8 mouse cellular contexts compared by ENCODE assay signal in the genomic region with DNA sequence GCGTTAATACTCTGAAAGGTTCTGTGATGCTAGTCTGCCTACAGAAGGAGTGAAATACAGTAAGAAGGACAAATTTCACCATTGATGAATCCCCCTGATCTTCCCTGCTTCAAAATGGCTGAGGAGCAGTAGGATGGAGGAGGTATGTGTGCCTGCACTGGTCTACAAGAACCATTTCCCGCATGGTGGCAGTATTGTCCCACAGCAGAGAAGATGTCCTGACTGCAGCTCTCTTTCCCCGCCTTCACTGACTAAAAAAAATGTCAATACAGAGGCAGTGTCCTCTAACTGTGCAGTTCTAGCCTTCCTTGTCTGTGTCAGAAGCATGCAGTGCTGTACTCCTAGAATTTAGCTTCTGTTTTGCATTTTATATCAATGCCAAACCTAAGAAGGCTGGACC.
A peak's percentile ranks its signal among the peaks of the same experiment; 100 is the strongest.
DNase-seq lines count a peak whose midpoint lies in the region; ATAC-seq lines count a peak whose summit lies in the region.
"Not testable (repeated sequence)": the region's sequence is repeated elsewhere in the genome, so short reads cannot be mapped to it uniquely, and the experiment has no call there.

No protein-coding gene starts in this region.

- H3K9me3 ChIP-seq in forebrain, embryonic 11.5 days (ENCODE audit: control insufficient read depth, low read length); heart, embryonic 15.5 days (replicated peaks); intestine, embryonic 16.5 days (ENCODE audit: control insufficient read depth, low read length); liver, embryonic 11.5 days (ENCODE audit: control insufficient read depth, low read length); midbrain, embryonic 10.5 days (replicated peaks): not testable (repeated sequence)

- not testable (repeated sequence) for H3K9ac ChIP-seq in forebrain, embryonic 11.5 days (ENCODE audit: low read length); heart, embryonic 15.5 days; liver, embryonic 11.5 days (ENCODE audit: low read depth, low read length)
- H3K9ac ChIP-seq in intestine, embryonic 16.5 days (ENCODE audit: low read depth, low read length) = peak overlapping the region; percentile 19; the same call in 1 of the 2 replicates

- not testable (repeated sequence) for H3K4me1 ChIP-seq in forebrain, embryonic 11.5 days (replicated peaks; ENCODE audit: control insufficient read depth, insufficient read depth, low read length); heart, embryonic 15.5 days (replicated peaks); intestine, embryonic 16.5 days (ENCODE audit: control insufficient read depth, insufficient read depth, low read length); liver, embryonic 11.5 days (replicated peaks; ENCODE audit: control insufficient read depth, insufficient read depth, low read length); midbrain, embryonic 10.5 days

- peak; percentile 39 for DNase-seq in CD4-positive helper T cell, adult 2 months (ENCODE audit: low read depth, low spot score)
- peak; percentile 92 for DNase-seq in adrenal gland, postnatal 14 days
- peak; percentile 62 for DNase-seq in forebrain, embryonic 11.5 days (ENCODE audit: low spot score)
- DNase-seq in liver, embryonic 11.5 days (ENCODE audit: low spot score) = not testable (repeated sequence)
- DNase-seq in midbrain, embryonic 10.5 days (ENCODE audit: low spot score) = peak; percentile 52
- peak; percentile 80 for DNase-seq in ovary, postnatal 36 days (ENCODE audit: low spot score)

- not testable (repeated sequence) for ATAC-seq in forebrain, embryonic 11.5 days (replicated peaks; ENCODE audit: low FRiP score); liver, embryonic 11.5 days (replicated peaks; ENCODE audit: low FRiP score)
- peak; percentile 40; the same call in 1 of the 2 replicates for ATAC-seq in heart, embryonic 15.5 days (replicated peaks; ENCODE audit: insufficient number of reproducible peaks, insufficient read depth, low FRiP score, low read depth)
- peak; percentile 72 for ATAC-seq in intestine, embryonic 16.5 days

- H3K4me3 ChIP-seq in forebrain, embryonic 11.5 days (ENCODE audit: low read depth, low read length) = not testable (repeated sequence)
- H3K4me3 ChIP-seq in heart, embryonic 15.5 days = peak overlapping the region; percentile 37
- peak overlapping the region; percentile 23 for H3K4me3 ChIP-seq in intestine, embryonic 16.5 days (ENCODE audit: low read length)
- H3K4me3 ChIP-seq in liver, embryonic 11.5 days (ENCODE audit: low read depth, low read length) = 0 out of 2 replicates have a peak overlapping the region, but pooled peaks have one; percentile 5
- H3K4me3 ChIP-seq in midbrain, embryonic 10.5 days = peak overlapping the region; percentile 37

- not testable (repeated sequence) for H3K36me3 ChIP-seq in forebrain, embryonic 11.5 days (ENCODE audit: control insufficient read depth, insufficient read depth, low read length); heart, embryonic 15.5 days; intestine, embryonic 16.5 days (ENCODE audit: control insufficient read depth, insufficient read depth, low read length); liver, embryonic 11.5 days (ENCODE audit: control insufficient read depth, insufficient read depth, low read length)
- peaks cover 38% of the 10 kb centered on the region for H3K36me3 ChIP-seq in midbrain, embryonic 10.5 days

- H3K27me3 ChIP-seq in forebrain, embryonic 11.5 days (ENCODE audit: control insufficient read depth, insufficient read depth, low read length); heart, embryonic 15.5 days; intestine, embryonic 16.5 days (replicated peaks; ENCODE audit: control insufficient read depth, insufficient read depth, low read length); liver, embryonic 11.5 days (replicated peaks; ENCODE audit: control insufficient read depth, insufficient read depth, low read length); midbrain, embryonic 10.5 days (ENCODE audit: low read depth, poor library complexity, severe bottlenecking): not testable (repeated sequence)

- H3K4me2 ChIP-seq in forebrain, embryonic 11.5 days (ENCODE audit: low read depth, low read length, severe bottlenecking) = not testable (repeated sequence)
- H3K4me2 ChIP-seq in heart, embryonic 15.5 days = peak overlapping the region; percentile 50
- peak overlapping the region; percentile 22; the same call in 1 of the 2 replicates for H3K4me2 ChIP-seq in intestine, embryonic 16.5 days (ENCODE audit: low read depth, low read length)
- H3K4me2 ChIP-seq in liver, embryonic 11.5 days = peak overlapping the region; percentile 38; the same call in 1 of the 2 replicates

- not testable (repeated sequence) for H3K27ac ChIP-seq in forebrain, embryonic 11.5 days (ENCODE audit: low read depth, low read length); heart, embryonic 15.5 days; intestine, embryonic 16.5 days (ENCODE audit: low read length); liver, embryonic 11.5 days (ENCODE audit: low read depth, low read length)
- H3K27ac ChIP-seq in midbrain, embryonic 10.5 days (replicated peaks) = peak overlapping the region; percentile 77

- WGBS in forebrain, embryonic 11.5 days = 76% methylated on average over 3 of the region's 3 CpGs
- WGBS in heart, embryonic 15.5 days = 58% methylated on average over 3 of the region's 3 CpGs
- 75% methylated on average over 3 of the region's 3 CpGs for WGBS in intestine, embryonic 16.5 days
- WGBS in liver, embryonic 11.5 days = 59% methylated on average over 3 of the region's 3 CpGs
- 53% methylated on average over 3 of the region's 3 CpGs for WGBS in midbrain, embryonic 10.5 days
